Mouse (Mus musculus) limb, embryonic 14.5 days (tissue): ENCODE data around the gene Gm11627. TPM values are rescaled to one million over a fixed set of nuclear protein-coding genes. Genes with fewer than 3 reads are reported as not detected.

Experiments
- ATAC-seq: fragments of 200-750 bp; cut with Nextera tagmentation; 2 replicates; pipeline ENCODE4 v1.8.0; 2017; ENCODE audit warnings: low read depth, moderate number of reproducible peaks, moderate TSS enrichment; ENCODE audit not compliant: low FRiP score
- DNase-seq: peaks from one replicate; pipeline ENCODE4 v3.0.0-alpha.2; 2015; ENCODE audit warnings: low spot score
- H3K27ac ChIP-seq: fragments of 300-500 bp; sonication (generic); replicated peaks from 2 replicates; pipeline ENCODE4 v1.5.1; 2014; ENCODE audit warnings: low read depth, mild to moderate bottlenecking, low read length, moderate library complexity, mixed read lengths
- H3K27me3 ChIP-seq: fragments of 300-500 bp; sonication (generic); 2 replicates; pipeline ENCODE4 v1.6.1; 2014; ENCODE audit warnings: low read length, mixed read lengths; ENCODE audit not compliant: control insufficient read depth, insufficient read depth
- H3K36me3 ChIP-seq: fragments of 300-500 bp; sonication (generic); 2 replicates; pipeline ENCODE4 v1.6.1; 2014; ENCODE audit warnings: mild to moderate bottlenecking, low read length, moderate library complexity, mixed read lengths; ENCODE audit not compliant: control insufficient read depth, insufficient read depth
- H3K4me1 ChIP-seq: fragments of 300-500 bp; sonication (generic); 2 replicates; pipeline ENCODE4 v1.6.1; 2014; ENCODE audit warnings: antibody characterized with exemption, low read length, mixed read lengths; ENCODE audit not compliant: control insufficient read depth, insufficient read depth
- H3K4me2 ChIP-seq: fragments of 300-500 bp; sonication (generic); replicated peaks from 2 replicates; pipeline ENCODE4 v1.6.1; 2014; ENCODE audit warnings: low read depth, mild to moderate bottlenecking, low read length, moderate library complexity; ENCODE audit not compliant: severe bottlenecking
- H3K4me3 ChIP-seq: fragments of 300-500 bp; sonication (generic); replicated peaks from 2 replicates; pipeline ENCODE4 v1.5.1; 2014; ENCODE audit warnings: low read length
- H3K9ac ChIP-seq: fragments of 300-500 bp; sonication (generic); 2 replicates; pipeline ENCODE4 v1.6.1; 2014; ENCODE audit warnings: mild to moderate bottlenecking, low read depth, low read length, moderate library complexity; ENCODE audit not compliant: severe bottlenecking
- H3K9me3 ChIP-seq: fragments of 300-500 bp; sonication (generic); 2 replicates; pipeline ENCODE4 v1.6.1; 2016; ENCODE audit warnings: low read length; ENCODE audit not compliant: control insufficient read depth
- POLR2A ChIP-seq: fragments of 200-500 bp; IDR thresholded peaks from 2 replicates; pipeline ENCODE4 v1.8.0; 2012; ENCODE audit warnings: inconsistent platforms, mild to moderate bottlenecking, moderate library complexity, borderline replicate concordance; ENCODE audit not compliant: insufficient read depth, insufficient read length; ENCODE audit errors: extremely low read depth
- WGBS: fragments of 180-500 bp; shearing (Covaris S2); extraction: QIAGEN DNeasy Blood & Tissue Kit; methylation state at CpG from one replicate; pipeline ENCODE4 v1.1.7; 2014; 5-methylcytosine and 5-hydroxymethylcytosine counted together
- polyA plus RNA-seq, 2 experiments: library from polyadenylated mRNA; depleted of rRNA in 1 of 2; stranded (reverse) in 1 of 2; unstranded in 1 of 2; fragments of >200 nt; fragmentation: Nextera tagmentation in 1 of 2; extraction: Ambion mirVana in 1 of 2; gene quantifications; 2 replicates each; pipeline versions ENCODE4 v1.2.1 to v1.2.3; 2012 to 2014

Gm11627 gene
- polyA plus RNA-seq, 2 experiments: 7.2 to 11.4 TPM

DNA sequence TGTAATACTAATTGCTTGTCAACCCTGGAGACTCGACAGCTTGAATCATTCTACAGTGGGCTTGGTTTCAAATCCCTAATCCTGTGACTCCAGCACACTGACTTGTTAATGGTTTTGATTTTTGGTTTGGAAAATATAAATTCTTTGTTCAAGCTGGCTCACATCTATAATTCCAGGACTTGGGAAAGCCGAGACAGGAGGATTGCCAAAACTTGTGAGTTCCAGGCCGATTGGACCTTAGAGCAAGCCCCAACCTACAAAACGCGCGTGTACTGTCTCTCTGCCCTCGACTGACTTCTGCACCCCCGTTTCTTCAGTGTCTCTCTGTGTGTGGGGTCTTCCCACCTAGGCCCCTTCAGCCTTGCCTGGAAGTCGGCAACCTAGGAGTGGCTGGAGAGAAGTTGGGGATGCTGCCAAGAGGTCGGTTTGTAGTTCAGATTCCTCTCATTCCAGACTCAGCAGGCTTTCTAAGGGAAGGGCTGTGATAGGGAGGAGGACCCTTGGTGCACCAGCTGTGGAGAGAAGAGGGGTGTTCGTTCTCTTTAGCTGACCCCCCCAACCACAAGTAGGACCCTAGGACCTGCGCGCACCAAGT, 2.9 kb upstream of the Gm11627 start:
- H3K27me3 ChIP-seq: no peaks in the 10 kb centered on the region
- H3K36me3 ChIP-seq: no peaks in the 10 kb centered on the region
- ATAC-seq (peak; percentile 57), DNase-seq (peak; percentile 84)
- 18% methylated on average over 13 of the region's 13 CpGs for WGBS
- peaks cover 4% of the 10 kb centered on the region; the same call in 1 of the 2 replicates for H3K9me3 ChIP-seq
- peak overlapping the region; percentile 37 for H3K4me2 ChIP-seq
- H3K4me1 ChIP-seq: peaks cover 40% of the 10 kb centered on the region
- H3K27ac ChIP-seq: peak overlapping the region; percentile 78
- no peak for TF ChIP-seq POLR2A
- H3K4me3 ChIP-seq: no peak overlapping the region
- H3K9ac ChIP-seq: peak overlapping the region; percentile 3; the same call in 1 of the 2 replicates

DNA sequence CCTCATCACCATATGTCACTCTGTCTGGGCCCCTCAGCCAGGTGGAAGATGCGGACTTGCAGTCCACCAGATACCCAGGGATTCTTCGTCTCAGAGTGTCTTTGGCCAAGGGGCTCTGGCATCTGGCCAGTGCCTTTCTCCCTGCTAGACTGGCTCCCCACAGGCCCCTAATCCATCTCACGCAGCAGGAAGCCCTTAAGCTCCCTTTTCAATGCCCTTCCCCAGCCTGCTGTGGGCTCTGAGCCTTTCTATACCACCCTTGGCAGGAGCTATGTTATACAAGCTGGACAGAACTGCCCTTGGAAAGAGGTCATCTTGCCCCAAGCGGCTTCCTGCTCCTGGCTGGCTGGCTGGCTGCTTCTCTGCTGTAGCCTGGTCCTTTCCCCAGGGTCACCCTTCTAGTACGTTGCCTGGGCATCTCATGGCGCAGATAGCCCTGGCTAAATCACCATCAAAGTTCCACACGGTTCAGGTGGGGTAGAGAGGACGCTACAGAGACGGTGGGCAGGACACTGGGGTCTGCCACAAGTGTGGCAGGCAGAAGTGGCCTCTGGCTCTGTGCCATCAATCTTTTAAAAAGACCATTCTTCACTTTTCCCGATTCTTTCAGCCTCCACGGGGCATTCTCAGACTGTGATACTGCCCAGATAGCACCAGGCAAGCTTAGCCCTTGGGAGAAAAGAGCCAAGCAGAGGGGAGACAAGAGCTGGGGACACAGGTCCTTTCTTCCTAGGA, 2.2 kb upstream of the Gm11627 start:
- H3K4me1 ChIP-seq: peaks cover 40% of the 10 kb centered on the region
- 31% methylated on average over 11 of the region's 11 CpGs for WGBS
- H3K27ac ChIP-seq: peak overlapping the region; percentile 78

DNA sequence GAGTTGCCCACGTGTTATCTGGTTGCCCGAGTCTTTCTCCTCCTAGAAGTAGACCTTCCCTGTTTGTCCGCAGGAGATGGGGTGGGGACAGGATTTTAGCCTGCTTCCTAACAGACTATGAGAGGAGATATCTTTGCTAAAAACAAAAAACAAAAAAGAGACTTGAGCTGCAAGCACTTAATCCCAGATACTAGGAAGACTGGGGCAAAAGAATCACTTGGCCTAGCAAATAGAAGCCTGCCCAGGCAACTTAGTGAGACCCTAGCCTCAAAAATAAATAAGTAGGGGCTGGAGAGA, 721 bp upstream of the Gm11627 start:
- H3K4me1 ChIP-seq: peaks cover 40% of the 10 kb centered on the region
- no peak for DNase-seq
- TF ChIP-seq POLR2A: no peak
- H3K4me2 ChIP-seq: peak overlapping the region; percentile 63
- H3K9me3 ChIP-seq: no peaks in the 10 kb centered on the region
- peak overlapping the region; percentile 69; the same call in 1 of the 2 replicates for H3K9ac ChIP-seq
- H3K36me3 ChIP-seq: no peaks in the 10 kb centered on the region
- H3K4me3 ChIP-seq: peak overlapping the region; percentile 35
- ATAC-seq: no peak
- 40% methylated on average over 3 of the region's 3 CpGs for WGBS
- no peaks in the 10 kb centered on the region for H3K27me3 ChIP-seq
- H3K27ac ChIP-seq: peak overlapping the region; percentile 89

More for the DNA sequence above, 2.2 kb upstream of the Gm11627 start:
- Histone ChIP-seq H3K9ac (peak overlapping the region; percentile 3; the same call in 1 of the 2 replicates), H3K4me2 (no peak overlapping the region), H3K4me3 (no peak overlapping the region), H3K9me3 (no peaks in the 10 kb centered on the region), H3K36me3 (no peaks in the 10 kb centered on the region), H3K27me3 (no peaks in the 10 kb centered on the region)
- no peak for ATAC-seq
- no peak for TF ChIP-seq POLR2A
- DNase-seq: no peak

- H3K4me2 ChIP-seq: peak overlapping the region; percentile 63
- DNase-seq (peak; percentile 71), ATAC-seq (peak; percentile 56)
- H3K9me3 ChIP-seq: no peaks in the 10 kb centered on the region
- H3K4me3 ChIP-seq: peak overlapping the region; percentile 35
- H3K4me1 ChIP-seq: peaks cover 40% of the 10 kb centered on the region
- no peaks in the 10 kb centered on the region for H3K27me3 ChIP-seq
- no peaks in the 10 kb centered on the region for H3K36me3 ChIP-seq
- TF ChIP-seq POLR2A: no peak
- 9% methylated on average over 27 of the region's 27 CpGs for WGBS
- H3K9ac ChIP-seq: peak overlapping the region; percentile 69
- peak overlapping the region; percentile 89 for H3K27ac ChIP-seq
Measured at GRCm38 (mm10) chr11:102578341-102579118, 731 bp downstream of the Gm11627 start.

DNA sequence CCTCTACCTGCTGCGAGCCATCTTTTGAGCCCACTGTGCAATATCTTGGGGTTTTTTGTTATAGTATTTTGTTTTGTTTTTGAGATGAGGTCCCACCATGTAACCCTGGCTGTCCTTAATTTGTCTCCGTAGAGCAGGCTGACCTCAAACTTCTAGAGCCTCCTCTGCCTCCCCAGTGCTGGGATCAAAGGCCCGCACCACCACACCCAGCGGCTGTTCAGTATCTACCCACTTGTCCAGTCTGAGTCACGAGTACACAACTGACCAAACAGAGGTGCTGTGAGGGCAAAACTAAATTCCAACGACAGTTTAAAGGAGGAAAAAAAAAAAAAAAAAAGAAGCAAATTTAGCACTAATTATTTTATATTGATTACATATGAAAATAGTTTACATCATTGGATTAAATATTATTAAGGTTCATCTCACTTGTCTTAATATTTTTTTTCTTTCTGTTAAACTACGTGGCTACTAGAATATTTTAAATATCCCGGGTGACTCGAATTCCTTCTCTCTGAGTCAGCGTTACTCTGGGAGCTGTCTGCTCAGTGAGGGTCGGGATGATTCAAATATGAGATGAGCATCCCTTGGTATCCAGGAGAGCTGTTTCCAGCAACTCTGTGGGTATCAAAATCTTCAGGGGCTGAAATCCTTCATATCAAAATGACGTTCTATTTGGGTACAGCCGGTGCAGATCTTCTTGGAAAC, 3.1 kb downstream of the Gm11627 start:
- Histone ChIP-seq H3K27me3 (no peaks in the 10 kb centered on the region), H3K27ac (no peak overlapping the region), H3K4me2 (no peak overlapping the region), H3K4me3 (no peak overlapping the region), H3K9ac (no peak overlapping the region), H3K4me1 (peaks cover 22% of the 10 kb centered on the region), H3K36me3 (no peaks in the 10 kb centered on the region), H3K9me3 (no peaks in the 10 kb centered on the region)
- DNase-seq (no peak), ATAC-seq (no peak)
- WGBS: 59% methylated on average over 13 of the region's 13 CpGs
- no peak for TF ChIP-seq POLR2A
